Mouse (Mus musculus) intestine, embryonic 16.5 days (tissue): ENCODE results near the gene Rrm1. TPM values are rescaled to one million over a fixed set of nuclear protein-coding genes. Genes with fewer than 3 reads are reported as not detected.
"Not testable (repeated sequence)": the region's sequence is repeated elsewhere in the genome, so short reads cannot be mapped to it uniquely, and the experiment has no call there.

Experiments used
- ATAC-seq: fragments of 200-750 bp; cut with Nextera tagmentation; 2 replicates; pipeline ENCODE4 v1.8.0; 2017; ENCODE audit warnings: moderate TSS enrichment, moderate library complexity
- H3K27ac ChIP-seq: fragments of 300-500 bp; sonication (generic); 2 replicates; pipeline ENCODE4 v1.5.1; 2014; ENCODE audit warnings: mild to moderate bottlenecking, low read length
- H3K27me3 ChIP-seq: fragments of 300-500 bp; sonication (generic); replicated peaks from 2 replicates; pipeline ENCODE4 v1.6.1; 2014; ENCODE audit warnings: low read length, control low read depth, mixed read lengths; ENCODE audit not compliant: control insufficient read depth, insufficient read depth
- H3K36me3 ChIP-seq: fragments of 300-500 bp; sonication (generic); 2 replicates; pipeline ENCODE4 v1.6.1; 2014; ENCODE audit warnings: low read length, control low read depth; ENCODE audit not compliant: control insufficient read depth, insufficient read depth
- H3K4me1 ChIP-seq: fragments of 300-500 bp; sonication (generic); 2 replicates; pipeline ENCODE4 v1.6.1; 2014; ENCODE audit warnings: low read length, control low read depth, mixed read lengths; ENCODE audit not compliant: control insufficient read depth, insufficient read depth
- H3K4me2 ChIP-seq: fragments of 300-500 bp; sonication (generic); 2 replicates; pipeline ENCODE4 v1.6.1; 2014; ENCODE audit warnings: low read depth, low read length, control low read depth
- H3K4me3 ChIP-seq: fragments of 300-500 bp; sonication (generic); 2 replicates; pipeline ENCODE4 v1.5.1; 2014; ENCODE audit warnings: mild to moderate bottlenecking, low read length
- H3K9ac ChIP-seq: fragments of 300-500 bp; sonication (generic); 2 replicates; pipeline ENCODE4 v1.6.1; 2014; ENCODE audit warnings: low read depth, low read length
- H3K9me3 ChIP-seq: fragments of 300-500 bp; sonication (generic); 2 replicates; pipeline ENCODE4 v1.6.1; 2016; ENCODE audit warnings: low read length, control low read depth; ENCODE audit not compliant: control insufficient read depth
- WGBS: fragments of 180-500 bp; shearing (Covaris S2); extraction: QIAGEN DNeasy Blood & Tissue Kit; methylation state at CpG from one replicate; pipeline ENCODE4 v1.1.7; 2014; 5-methylcytosine and 5-hydroxymethylcytosine counted together
- polyA plus RNA-seq: library from polyadenylated mRNA; unstranded; fragments of >200 nt; fragmentation: Nextera tagmentation; extraction: Ambion mirVana; gene quantifications from 2 replicates; pipeline ENCODE4 v1.2.1, GENCODE M21; 2015

Rrm1 gene
- polyA plus RNA-seq = 106 and 120 TPM in 2 replicates

DNA sequence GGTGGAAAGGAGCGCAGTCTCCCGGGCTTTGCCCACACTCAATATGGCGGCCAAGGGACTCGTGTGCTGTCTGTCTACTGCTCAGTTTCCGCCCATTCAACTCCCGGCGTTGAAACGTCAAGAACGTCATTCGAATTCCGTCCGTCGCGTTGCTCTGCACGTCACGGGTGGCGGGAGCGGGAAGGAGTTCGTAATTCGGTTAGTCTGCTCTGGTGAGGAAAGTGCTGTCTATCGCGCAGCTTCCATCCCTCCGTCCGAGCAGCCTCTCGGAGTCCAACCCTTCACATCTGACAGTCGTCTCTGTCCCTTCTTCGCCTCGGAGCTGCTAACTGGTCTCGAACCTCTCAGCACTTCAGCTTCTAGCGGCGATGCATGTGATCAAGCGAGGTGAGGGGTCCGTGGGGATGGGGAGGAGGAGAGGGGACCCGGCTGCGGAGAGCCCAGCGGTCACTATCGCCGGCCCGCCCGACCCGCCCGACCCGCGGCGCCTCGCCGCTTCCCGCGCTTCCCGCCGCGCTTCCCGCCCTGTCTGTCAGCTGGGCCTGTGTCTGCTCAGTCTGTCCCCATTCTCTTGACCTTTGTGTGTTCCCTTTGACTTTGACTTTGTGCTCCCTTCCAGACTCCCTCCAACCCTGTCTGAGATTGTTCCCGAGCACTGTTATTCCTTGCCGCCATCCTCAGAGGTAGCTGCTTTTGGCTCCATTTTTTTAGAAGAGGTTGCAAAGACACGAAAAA, at the start of gene Rrm1:
Gene Rrm1, plus strand, starts transcription at position 39 of the 735 bp plus-strand sequence.
- H3K9me3 ChIP-seq = no peaks in the 10 kb centered on the region
- WGBS = under 1% methylated on average over 56 of the region's 56 CpGs

GRCm38 (mm10) chr7:102393898-102394297, 47.6 kb upstream of the Rrm1 start:
- H3K9me3 ChIP-seq = no peaks in the 10 kb centered on the region
- H3K36me3 ChIP-seq = no peaks in the 10 kb centered on the region
- no peak overlapping the region for H3K9ac ChIP-seq
- H3K27ac ChIP-seq = no peak overlapping the region
- H3K4me2 ChIP-seq = no peak overlapping the region
- ATAC-seq = no peak
- H3K27me3 ChIP-seq = no peaks in the 10 kb centered on the region
- no peaks in the 10 kb centered on the region for H3K4me1 ChIP-seq
- 89% methylated on average over 2 of the region's 2 CpGs for WGBS
- no peak overlapping the region for H3K4me3 ChIP-seq

More for the DNA sequence above, at the start of gene Rrm1:
- Histone ChIP-seq H3K27ac (peak within 1 kb of the TSS; percentile 76), H3K4me3 (peak within 1 kb of the TSS; percentile 79), H3K27me3 (no peaks in the 10 kb centered on the region), H3K36me3 (no peaks in the 10 kb centered on the region), H3K4me1 (peaks cover 12% of the 10 kb centered on the region), H3K4me2 (peak within 1 kb of the TSS; percentile 60), H3K9ac (peak within 1 kb of the TSS; percentile 84)
- ATAC-seq = peak; percentile 99

- Histone ChIP-seq H3K9me3 (no peaks in the 10 kb centered on the region), H3K4me1 (no peaks in the 10 kb centered on the region), H3K36me3 (no peaks in the 10 kb centered on the region), H3K4me3 (no peak overlapping the region), H3K4me2 (no peak overlapping the region), H3K27ac (no peak overlapping the region), H3K27me3 (no peaks in the 10 kb centered on the region), H3K9ac (no peak overlapping the region)
- 68% methylated on average over 7 of the region's 7 CpGs for WGBS
- no peak for ATAC-seq
These were observed 45.6 kb upstream of the Rrm1 start for GRCm38 (mm10) chr7:102395894-102396293.

- no peaks in the 10 kb centered on the region for H3K27me3 ChIP-seq
- ATAC-seq = no peak
- WGBS = 92% methylated on average over 3 of the region's 3 CpGs
- no peak overlapping the region for H3K4me3 ChIP-seq
- H3K9ac ChIP-seq = no peak overlapping the region
- no peak overlapping the region for H3K4me2 ChIP-seq
- H3K27ac ChIP-seq = no peak overlapping the region
- H3K4me1 ChIP-seq = no peaks in the 10 kb centered on the region
- no peaks in the 10 kb centered on the region for H3K9me3 ChIP-seq
- H3K36me3 ChIP-seq = no peaks in the 10 kb centered on the region
These were observed 45.2 kb upstream of the Rrm1 start for GRCm38 (mm10) chr7:102396331-102396730.

DNA sequence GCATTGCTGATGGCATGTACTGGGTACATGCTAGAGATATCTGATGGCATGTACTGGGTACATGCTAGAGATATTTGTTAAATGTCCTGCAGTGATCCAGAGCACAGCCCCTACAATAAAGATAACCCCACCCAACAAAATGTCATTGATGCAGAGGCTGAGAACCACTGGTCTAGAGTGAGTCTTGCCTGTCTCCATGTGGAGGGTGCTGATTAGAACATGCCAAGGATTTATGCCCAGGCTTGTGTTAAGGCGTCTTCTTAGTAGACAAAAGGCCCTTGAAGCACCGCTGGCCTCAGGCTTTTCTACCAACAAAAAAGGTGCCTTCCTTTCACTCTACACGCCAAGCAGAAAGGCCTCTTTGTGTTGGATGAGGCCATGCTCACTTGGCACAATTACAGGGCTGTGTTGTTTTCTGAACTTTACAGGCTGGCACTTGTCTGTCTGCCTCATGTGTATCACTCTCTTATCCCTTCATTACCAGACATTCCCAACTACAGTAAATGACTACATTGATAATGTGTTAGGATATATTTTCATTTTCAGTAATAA, 42.2 kb upstream of the Rrm1 start:
- no peak for ATAC-seq
- Histone ChIP-seq H3K9ac (no peak overlapping the region), H3K9me3 (no peaks in the 10 kb centered on the region), H3K4me2 (no peak overlapping the region), H3K4me3 (no peak overlapping the region), H3K4me1 (no peaks in the 10 kb centered on the region), H3K27ac (no peak overlapping the region), H3K27me3 (no peaks in the 10 kb centered on the region), H3K36me3 (no peaks in the 10 kb centered on the region)
- 82% methylated on average over 3 of the region's 3 CpGs for WGBS

- no peak overlapping the region for H3K27ac ChIP-seq
- WGBS = 90% methylated on average over 2 of the region's 2 CpGs
- H3K9me3 ChIP-seq = no peaks in the 10 kb centered on the region
- H3K4me3 ChIP-seq = no peak overlapping the region
- no peaks in the 10 kb centered on the region for H3K4me1 ChIP-seq
- H3K4me2 ChIP-seq = no peak overlapping the region
- H3K27me3 ChIP-seq = no peaks in the 10 kb centered on the region
- no peak overlapping the region for H3K9ac ChIP-seq
- H3K36me3 ChIP-seq = no peaks in the 10 kb centered on the region
- no peak for ATAC-seq
These were observed 37.4 kb upstream of the Rrm1 start for GRCm38 (mm10) chr7:102404118-102404517.

GRCm38 (mm10) chr7:102407440-102407839, 34.1 kb upstream of the Rrm1 start:
- Histone ChIP-seq H3K27ac (no peak overlapping the region), H3K4me2 (no peak overlapping the region), H3K27me3 (no peaks in the 10 kb centered on the region), H3K4me3 (no peak overlapping the region), H3K36me3 (no peaks in the 10 kb centered on the region), H3K4me1 (no peaks in the 10 kb centered on the region), H3K9me3 (no peaks in the 10 kb centered on the region), H3K9ac (no peak overlapping the region)
- ATAC-seq = no peak

GRCm38 (mm10) chr7:102415272-102415671, 26.2 kb upstream of the Rrm1 start:
- ATAC-seq, H3K27ac ChIP-seq, H3K36me3 ChIP-seq, H3K4me3 ChIP-seq, H3K4me1 ChIP-seq, H3K4me2 ChIP-seq, H3K9me3 ChIP-seq, H3K9ac ChIP-seq, H3K27me3 ChIP-seq: not testable (repeated sequence)
- WGBS = 89% methylated on average over 9 of the region's 9 CpGs

GRCm38 (mm10) chr7:102415841-102416240, 25.7 kb upstream of the Rrm1 start:
- 0 out of 2 replicates have a peak, but pooled peaks cover 3% of the 10 kb centered on the region for H3K4me1 ChIP-seq
- H3K27ac ChIP-seq = no peak overlapping the region
- no peaks in the 10 kb centered on the region for H3K36me3 ChIP-seq
- H3K4me3 ChIP-seq = no peak overlapping the region
- no peaks in the 10 kb centered on the region for H3K27me3 ChIP-seq
- 51% methylated on average over 6 of the region's 6 CpGs for WGBS
- no peaks in the 10 kb centered on the region for H3K9me3 ChIP-seq
- ATAC-seq = no peak
- no peak overlapping the region for H3K9ac ChIP-seq
- H3K4me2 ChIP-seq = no peak overlapping the region
